Mouse (Mus musculus): Measurements from ENCODE around the gene Ppp4r3a.
"Not testable (repeated sequence)": the region's sequence is repeated elsewhere in the genome, so short reads cannot be mapped to it uniquely, and the experiment has no call there.

The Ppp4r3a gene

DNA sequence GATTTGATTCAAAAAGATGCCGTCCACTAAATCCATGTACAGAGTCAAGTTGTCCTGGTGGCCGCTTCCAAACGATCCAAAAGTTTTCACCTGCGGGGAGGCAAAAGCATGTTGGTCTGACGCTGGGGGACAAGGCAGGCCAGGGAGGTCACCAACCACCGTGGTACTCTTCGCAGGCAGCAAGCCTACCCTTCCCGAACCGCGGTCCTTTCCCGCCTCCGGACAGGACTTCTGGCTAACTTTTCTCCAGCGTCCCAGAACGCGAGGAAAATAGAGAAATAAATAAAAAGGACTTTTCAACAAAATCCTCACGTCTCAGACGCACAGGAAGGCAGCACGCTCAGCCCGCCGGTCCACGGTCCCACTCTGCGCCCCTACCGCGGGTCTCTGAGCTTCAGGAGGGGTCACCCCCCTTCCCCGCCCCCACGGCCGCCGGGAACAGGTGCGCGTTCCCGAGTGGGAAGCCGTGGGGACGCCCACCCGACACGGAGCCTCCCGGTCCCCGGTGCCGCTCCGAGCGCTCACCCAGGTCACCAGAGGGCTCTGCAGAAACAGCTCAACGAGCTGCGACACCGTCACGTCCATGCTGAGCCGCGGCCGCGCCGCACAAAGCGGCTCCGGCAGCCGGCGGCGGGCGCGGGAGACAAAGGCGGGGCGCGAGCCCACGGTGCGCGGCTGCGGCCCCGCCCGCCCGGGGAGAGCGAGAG is 55.1 kb downstream of the Ppp4r3a start:
- DNase-seq: no peak

DNA sequence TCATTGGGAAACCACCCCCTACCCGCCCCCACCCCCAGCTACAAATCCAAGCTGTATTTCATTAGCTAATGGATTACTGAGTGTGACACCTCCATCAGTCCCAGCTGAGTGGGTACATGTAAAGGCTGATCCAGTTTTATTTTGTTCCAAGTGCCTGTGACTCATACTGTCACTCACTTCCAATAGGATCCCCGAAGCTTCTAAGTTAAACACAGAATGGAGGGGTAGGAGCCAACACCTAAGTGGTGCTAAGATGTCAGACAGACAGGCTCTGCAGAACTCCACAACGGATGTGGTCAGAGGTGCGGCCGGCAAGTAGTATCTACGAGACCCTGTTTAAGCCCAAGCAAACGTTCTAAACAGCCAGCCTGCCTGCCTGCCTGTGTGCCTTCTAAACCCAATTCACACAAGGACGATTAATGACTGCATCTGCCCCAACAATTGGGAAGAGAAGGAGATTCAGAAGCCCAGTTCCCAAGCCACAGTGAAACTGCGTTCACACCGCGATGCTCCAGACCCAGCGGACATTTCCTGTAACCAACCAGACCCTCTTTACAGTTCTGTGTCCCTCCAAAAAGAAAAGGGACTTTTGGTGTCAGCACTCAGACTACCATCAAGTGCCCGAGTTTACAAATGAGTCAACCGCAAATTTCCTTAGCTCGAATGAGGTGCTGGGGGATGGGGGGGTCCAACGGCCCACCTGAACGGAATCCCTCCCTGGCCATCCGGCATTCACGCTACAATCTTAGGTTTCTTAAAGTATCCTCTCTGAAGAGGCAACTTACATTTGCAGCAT is 55.9 kb downstream of the Ppp4r3a start:
- DNase-seq: no peak

DNA sequence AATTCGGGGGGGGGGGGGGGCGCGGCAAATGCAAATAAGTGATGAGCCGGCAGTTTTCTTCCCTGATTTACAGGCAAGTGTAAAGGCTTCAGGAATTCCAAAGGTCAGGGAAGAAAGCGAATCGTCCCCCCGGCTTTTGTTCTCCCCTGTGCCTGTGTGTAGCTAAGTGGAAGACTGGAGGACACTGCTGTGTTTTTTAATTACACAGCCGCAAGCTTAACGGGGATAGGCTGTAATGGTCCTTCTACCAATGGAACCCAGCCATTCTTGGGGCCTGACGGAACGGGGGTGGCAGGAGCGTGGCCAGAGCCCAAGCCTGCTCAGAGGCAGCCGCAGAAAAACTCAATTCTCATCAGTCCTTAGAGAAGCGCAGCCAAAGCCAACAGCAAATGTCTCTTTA is 56.6 kb downstream of the Ppp4r3a start:
- DNase-seq: peak in 1 of 2 experiments; percentile 51

DNA sequence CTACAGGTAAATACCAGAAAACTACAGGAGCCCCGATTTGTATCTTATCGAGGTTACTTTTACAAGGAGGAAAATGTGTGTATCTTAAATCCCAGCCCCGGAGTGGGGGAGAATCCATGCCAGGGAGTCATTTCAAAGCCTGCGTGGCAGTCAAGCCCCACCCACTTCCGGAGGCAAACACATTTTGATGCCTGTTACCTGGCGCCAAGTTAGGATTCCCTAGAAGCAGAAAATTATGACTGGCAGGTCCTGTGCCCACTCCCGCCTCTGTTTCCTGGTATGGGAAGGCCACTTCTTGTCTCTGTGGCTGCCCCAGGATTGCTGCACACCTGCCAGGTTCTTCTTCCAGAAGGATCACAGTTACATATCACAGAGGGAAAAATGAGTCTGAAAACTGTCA is 57.0 kb downstream of the Ppp4r3a start:
- DNase-seq: peak in 1 of 2 experiments; percentile 49

DNA sequence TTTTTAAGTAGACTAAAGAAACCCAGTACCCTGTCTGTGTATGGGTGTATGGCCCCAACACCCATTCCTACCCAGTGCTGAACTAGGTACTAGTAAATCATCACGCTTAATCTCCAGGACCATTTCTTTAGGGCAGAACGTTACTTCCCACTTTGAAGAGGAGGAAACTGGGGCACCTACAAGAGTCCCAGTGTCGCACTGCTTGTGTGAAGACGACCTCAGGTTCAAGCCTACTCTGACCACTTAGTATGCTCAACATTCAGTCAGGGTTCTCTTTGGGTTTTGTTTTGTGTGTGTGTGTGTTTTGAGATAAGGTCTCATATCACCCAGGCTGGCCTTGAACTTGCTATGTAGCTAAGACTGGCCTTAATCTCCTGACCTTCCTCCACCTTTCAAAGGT is 57.5 kb downstream of the Ppp4r3a start:
- DNase-seq: no peak

DNA sequence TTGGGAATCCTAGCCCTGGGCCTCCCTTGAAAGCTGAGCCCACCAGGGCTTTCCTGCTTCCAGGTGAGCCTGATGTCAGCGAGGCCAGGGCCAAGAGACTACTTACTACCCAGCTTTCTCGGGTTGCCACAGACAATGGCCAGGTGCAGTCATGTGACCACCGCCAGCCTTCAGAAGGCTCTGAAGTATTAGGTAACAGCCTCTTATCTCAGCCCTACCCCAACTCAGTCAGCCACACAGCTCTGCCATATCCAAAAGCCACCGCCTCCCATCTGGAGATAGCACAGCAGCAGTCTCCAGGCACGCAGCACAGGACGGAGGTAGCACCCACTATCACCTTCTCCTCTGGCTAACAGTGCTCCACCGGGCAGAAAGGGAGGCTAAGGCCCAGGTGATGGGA is 58.1 kb downstream of the Ppp4r3a start:
- no peak for DNase-seq

DNA sequence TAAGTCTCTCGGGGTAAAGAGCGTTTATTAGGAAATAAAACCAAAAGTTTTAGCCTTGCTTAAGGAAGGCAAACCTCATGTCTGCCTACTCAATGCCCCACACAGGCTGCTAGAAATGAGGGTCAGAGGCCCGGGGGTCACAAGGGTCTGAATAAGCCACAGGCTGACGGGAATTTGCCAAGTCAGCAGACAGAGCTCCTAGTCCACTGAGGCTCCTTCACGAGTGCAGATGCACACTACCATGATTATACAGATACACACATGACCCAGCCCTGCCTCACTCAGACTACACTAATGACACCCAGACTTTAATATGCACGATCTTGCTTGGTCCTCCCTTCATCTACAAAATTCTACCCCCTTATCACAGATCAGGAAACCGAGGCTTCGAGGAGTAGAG is 58.7 kb downstream of the Ppp4r3a start:
- DNase-seq: no peak

DNA sequence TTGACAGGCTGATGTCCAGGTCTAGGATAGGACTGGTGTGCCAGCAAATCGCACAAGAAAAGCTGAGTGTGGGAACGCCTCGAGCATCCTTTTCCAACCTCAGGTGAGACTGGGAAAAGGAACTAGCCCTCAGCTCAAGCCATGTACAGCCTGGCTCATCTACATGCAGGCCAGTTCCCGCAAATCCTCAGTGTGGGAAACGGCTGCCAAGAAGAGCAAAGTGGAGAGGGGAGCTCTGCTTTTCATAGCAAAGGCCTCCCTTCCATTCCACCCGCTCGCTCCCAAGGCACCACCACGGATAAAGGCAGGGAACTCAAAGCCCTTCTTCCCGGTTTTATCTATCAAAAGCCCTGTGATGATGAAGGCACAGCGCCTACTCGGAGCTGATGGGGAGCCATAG is 60.4 kb downstream of the Ppp4r3a start:
- DNase-seq: peak in 1 of 2 experiments; percentile 24

DNA sequence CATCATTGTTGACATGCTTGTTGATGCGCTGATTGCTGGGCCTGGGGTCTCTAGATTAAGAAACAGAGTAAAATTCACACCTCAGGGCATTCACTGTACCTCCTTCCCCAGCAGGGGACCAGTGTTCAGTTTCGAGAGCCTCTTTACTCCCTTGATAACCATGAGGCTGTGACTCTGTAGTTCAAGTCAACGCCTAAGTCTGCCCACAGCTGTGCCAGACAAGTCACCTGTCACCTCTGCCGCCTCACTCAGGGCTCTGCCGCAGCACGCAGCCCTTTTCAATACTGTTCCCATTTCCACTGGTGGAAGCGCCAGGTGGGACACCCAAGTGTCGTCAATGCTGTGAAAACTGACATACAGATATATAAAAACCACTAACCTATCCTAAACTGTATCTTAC is 61.1 kb downstream of the Ppp4r3a start:
- peak in 1 of 2 experiments; percentile 16 for DNase-seq

DNA sequence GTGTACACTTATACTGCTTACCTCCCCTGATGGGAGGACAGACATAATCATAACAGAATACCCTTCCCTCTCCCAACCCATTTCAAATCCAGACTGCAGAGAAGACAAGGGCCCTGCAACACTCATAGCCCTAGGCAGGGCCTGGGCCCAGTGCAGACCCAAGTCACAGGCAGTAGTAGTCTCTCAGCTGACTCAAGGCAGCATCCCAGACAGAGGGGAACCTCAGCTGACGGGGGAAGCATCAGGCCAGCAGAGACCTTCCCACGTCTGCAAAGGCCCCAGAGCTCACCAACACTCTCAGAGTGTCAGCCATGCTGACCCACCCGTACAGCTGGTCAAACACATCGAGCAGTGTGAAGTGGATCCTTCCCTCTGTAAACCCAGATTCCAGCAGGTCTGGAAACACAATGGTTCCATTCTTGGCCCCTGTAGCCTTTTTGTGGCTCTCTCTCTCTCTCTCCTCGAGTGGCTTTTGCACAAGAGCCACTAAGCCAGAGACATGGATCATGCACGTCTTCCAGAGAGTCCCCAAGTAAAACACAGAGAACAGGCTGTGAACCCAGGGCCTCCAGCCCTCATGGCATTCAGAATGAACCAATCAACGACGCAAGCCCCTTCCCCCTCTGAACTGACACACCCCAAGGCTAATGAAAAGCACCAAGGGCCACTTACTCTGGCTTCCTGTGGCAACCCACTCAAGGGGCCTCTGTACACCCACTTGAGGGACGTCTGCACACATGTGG is 61.8 kb downstream of the Ppp4r3a start:
- DNase-seq: peak in 1 of 2 experiments; percentile 14

DNA sequence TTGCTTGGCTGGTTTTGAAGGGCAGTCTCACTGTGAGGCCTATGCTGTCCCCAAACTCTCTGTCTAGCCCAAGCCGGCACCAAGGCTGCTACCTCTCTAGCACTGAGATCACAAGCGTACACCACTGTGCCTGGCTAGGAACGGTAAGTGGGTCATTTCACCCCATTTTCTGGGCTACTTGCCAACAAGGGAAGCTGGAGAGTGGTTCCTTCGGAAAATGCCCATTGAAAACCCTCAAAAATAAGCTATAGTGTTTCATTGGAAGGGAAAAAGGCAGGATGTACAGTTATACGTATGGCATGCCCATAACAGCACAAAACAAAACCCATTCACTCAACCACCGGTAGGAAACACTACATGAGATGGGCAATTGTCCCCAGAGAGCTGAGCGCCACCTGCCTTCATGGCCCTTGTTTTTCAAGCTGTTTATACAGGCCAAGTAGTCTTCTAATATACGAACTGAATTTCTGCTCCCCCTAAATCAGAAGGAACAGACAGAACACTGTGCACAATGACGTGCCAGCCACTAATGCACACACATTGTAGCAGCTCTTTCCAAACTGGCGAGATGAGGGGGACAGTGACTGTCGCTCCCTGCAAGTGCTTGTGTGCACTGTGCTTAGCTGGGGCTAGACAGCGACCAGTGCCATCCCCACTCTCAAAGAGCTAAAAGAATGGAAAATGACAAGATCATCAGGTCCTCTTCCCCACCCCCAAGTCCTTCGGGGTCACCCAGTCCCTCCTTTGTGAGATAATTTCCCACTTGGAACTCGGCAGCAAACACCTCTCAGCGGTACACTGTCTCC is 63.1 kb downstream of the Ppp4r3a start:
- DNase-seq: peak in 1 of 2 experiments; percentile 39

DNA sequence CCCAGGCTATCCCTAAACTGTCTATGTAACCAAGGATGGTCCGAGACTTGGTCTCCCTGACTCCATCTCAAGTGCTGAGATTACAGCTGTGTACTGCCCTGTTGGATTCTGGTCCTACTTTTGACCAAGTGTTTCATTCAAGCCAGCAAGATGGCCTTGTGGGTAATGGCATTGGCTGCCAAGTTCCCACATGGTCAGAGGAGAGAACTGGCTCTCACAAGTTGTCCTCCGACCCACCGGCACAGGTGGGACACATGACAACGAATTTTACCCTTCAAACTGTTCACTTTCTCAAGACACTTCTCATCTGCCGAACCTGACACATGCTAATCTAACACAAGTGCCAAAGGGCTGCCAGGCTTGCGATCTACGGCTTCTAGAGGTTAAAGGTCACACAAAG is 64.1 kb downstream of the Ppp4r3a start:
- DNase-seq: peak in 1 of 2 experiments; percentile 52

DNA sequence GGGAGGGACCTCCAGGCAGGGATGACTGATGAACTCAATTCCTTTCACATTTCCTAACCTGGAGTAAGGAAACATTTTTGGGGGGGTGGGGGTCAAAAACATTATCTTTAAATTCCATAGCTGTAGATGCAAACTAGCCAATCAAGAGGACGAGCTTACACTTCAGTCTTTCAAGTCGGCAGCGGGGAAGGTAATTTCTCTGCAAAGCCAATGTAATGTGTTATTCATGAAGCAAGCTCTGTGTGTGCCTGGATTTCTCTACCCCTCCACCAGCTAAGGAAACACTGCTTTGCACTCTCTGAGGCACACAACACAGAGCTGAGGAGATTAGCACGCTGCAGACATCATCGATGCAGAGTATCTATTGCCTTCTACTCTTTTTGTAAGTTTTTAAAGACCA is 64.5 kb downstream of the Ppp4r3a start:
- peak in 1 of 2 experiments; percentile 15 for DNase-seq

DNA sequence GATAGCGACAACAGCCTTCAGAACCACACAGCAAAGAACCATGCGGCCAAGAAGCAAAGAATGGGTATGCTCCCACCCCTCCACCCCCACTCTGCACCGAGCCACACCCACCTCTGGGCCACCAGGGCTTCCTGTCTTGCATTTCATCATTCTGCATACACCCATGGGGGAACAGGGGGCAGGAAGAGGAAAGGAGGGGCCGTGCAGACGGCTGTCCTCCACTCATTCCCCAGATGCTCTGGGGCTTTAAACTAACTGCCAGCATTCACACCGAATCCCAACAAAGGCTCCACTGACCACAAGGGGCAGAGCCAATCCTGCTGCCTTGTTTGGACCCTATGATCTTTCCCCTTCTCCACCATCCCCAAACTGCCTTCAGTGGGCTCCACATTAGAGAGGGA is 65.5 kb downstream of the Ppp4r3a start:
- peak in 1 of 2 experiments; percentile 64 for DNase-seq

DNA sequence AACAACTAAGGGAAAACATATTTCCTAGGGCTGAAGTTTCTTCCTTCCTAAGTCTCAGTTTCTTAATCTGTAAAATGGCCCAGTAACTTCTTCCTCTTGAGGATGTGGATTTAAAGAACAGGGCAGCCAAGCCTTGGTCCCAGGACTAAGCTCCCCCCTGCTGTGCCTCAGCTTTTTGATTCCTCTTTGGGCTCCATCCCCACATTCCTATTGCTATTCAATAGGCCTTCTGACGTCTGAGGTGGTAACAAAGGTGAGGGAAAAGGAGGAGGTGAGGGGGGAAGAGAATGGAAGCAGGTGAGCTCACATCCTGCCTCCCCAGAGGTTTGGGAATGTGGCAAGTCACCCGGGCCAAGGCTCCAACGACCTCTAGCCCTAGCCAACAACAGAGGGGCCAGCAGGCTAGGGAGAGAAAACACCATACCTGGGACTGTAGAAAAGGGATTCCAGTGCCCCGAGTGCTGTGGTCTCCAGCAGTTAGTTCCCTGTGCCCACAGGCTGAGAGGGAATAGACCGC is 67.0 kb downstream of the Ppp4r3a start:
- DNase-seq: no peak

DNA sequence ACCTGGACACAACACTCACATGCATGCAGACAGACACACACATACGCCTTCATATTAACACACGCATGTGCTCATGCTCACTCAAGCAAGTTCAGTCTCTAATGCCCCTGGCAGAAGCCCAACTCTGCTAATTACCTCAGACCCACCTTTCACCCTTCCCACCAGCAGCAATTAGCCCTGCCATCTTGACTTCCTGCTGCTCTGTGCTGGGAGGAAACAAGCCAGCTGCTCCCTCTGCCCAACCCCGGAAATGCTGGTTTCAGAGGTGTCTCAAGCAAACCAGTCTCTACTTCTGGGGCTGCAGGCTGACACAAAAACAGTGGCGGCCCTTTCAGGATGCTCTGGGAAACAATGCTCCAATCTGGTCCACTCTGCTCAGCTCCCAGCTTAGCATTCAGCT is 67.6 kb downstream of the Ppp4r3a start:
- DNase-seq: peak; percentile 50 to 63

DNA sequence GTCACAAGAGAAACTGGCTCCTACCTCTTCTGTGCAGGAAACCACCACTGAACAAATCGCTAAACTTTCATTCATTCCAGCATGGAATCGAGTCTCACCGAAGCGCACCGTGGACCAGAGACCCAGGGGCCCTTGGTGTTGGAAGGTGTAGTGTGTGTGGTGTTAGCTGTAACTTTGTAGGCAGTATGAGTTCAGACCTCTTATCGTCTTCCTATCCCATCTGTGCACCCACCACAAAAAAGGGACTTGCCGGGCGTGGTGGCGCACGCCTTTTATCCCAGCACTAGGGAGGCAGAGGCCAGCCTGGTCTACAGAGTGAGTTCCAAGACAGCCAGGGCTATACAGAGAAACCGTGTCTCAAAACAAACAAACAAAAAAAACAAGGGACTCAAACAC is 68.3 kb downstream of the Ppp4r3a start:
- no peak for DNase-seq

DNA sequence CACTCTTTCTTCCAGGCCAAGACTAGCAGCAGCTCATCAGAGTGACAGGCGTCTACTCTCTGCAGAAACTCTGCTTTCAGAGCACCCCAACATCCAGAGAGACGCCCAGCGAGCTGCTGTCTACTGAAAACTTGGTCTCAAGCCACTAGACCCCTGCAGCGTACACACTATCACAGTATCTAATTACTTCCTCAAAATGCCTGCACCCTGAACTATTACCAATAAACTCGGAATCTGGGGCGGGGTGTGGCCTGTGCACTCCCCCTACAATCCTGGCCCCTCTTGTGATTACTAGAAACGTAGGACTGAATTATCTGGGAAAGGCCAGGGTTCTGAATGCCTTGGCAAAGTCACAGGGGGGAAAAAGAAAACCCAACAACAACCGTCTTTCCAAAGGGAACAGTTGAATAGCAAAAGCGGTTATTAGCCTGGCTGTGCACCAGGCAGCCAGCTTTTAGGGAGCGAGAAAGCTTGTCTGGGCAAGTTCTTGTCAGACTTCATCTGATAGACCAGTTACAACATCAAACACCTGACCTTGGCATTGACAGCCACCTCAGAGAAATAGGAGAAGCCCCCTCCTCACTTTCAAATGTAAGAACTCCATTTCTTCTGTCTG is 68.8 kb downstream of the Ppp4r3a start:
- DNase-seq: no peak

DNA sequence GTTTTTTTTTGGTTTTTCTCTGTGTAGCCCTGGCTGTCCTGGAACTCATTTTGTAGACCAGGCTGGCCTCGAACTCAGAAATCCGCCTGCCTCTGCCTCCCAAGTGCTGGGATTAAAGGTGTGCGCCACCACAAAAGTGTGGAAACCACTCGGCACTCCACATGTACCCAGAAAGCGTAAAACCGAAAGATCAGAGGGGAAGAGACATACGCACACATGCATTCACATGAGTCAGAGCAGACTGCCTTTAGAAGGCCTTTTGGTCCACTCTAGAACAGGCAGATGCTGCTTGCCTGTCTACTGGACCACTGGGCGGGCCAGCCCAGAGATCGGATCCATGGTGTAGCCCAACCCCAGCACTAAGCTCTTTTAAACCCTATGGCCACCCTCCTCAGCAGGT is 69.8 kb downstream of the Ppp4r3a start:
- DNase-seq: not testable (repeated sequence)

DNA sequence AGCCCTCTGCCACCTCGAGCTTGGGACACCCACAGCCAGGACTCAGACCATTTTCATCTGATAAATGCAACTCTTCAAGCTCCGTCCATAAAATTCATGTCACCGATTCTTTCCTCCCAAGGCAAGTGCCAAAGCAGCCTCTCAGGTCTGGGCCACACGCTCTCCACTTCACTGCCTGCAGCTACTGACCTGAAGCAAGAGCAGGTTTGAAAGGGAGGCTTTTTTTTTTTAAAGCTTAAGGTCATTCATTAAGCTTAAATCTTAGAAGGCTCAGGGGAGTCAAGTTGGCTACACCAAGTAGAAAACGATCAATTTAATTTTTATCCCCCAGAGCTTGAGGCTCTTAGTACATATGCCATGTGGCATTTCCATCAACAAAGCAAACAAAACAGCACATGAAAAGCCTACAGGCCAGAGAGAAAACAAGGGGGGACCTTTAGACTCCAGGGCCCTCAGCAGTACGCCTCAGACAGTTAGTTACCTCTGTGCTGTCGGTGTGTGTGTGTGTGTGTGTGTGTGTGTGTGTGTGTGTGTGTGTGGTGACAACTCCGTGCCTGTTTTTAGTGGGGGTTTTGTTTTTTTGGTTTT is 70.3 kb downstream of the Ppp4r3a start:
- DNase-seq: peak; percentile 44 to 75

All from kidney, postnatal 25 days (tissue).